Mouse (Mus musculus) megakaryocyte, adult 5-6 weeks (primary cell): ENCODE measurements around the gene Serpina3a. TPM values are rescaled to one million over a fixed set of nuclear protein-coding genes. Genes with fewer than 3 reads are reported as not detected.

Experiments
- ATAC-seq: 2 replicates; pipeline ENCODE4 v1.8.0; 2016; ENCODE audit warnings: mild to moderate bottlenecking, inconsistent platforms; ENCODE audit not compliant: poor library complexity, severe bottlenecking
- total RNA-seq, 2 experiments: library from RNA; stranded (forward) in 1 of 2; stranded (reverse) in 1 of 2; fragments of 153-499, 151-499 nt in 1 of 2; fragments of 221-1000, 200-1000 nt in 1 of 2; gene quantifications; 2 replicates each; pipeline versions ENCODE4 v1.2.3 to v1.2.4; 2015 to 2017

Serpina3a gene
- total RNA-seq, 2 experiments from 2014 or later, result not detected

- ATAC-seq, result no peak
These were observed 29.0 kb downstream of the Serpina3a start for GRCm38 (mm10) chr12:104141506-104141905.

- no peak for ATAC-seq
These were observed 29.9 kb downstream of the Serpina3a start for GRCm38 (mm10) chr12:104142427-104142826.

GRCm38 (mm10) chr12:104143286-104143685 is 30.8 kb downstream of the Serpina3a start:
- no peak for ATAC-seq

GRCm38 (mm10) chr12:104145571-104145970 is 33.0 kb downstream of the Serpina3a start:
- no peak for ATAC-seq

GRCm38 (mm10) chr12:104151989-104152388 is 39.5 kb downstream of the Serpina3a start:
- ATAC-seq, result no peak

GRCm38 (mm10) chr12:104153041-104153645 is 40.6 kb downstream of the Serpina3a start:
- ATAC-seq, result no peak

GRCm38 (mm10) chr12:104153656-104154055 is 41.1 kb downstream of the Serpina3a start, which contains the start of gene Serpina3c:
Serpina3c (minus strand) TSS chr12:104153870.
- ATAC-seq, result no peak

Other genes with a start within 250 kb of the Serpina3a start
- not detected in 2 replicates for gene Serpina1a, start 249.2 kb upstream of the Serpina3a start, total RNA-seq (2015)
- not detected in 2 replicates for gene Serpina1a, start 249.2 kb upstream of the Serpina3a start, total RNA-seq (2017)
- not detected in 2 replicates for gene Serpina1c, start 207.8 kb upstream of the Serpina3a start, total RNA-seq (2015)
- gene Serpina1c, start 207.8 kb upstream of the Serpina3a start, total RNA-seq (2017), result not detected in 2 replicates
- not detected in 2 replicates for gene Serpina1e, start 153.7 kb upstream of the Serpina3a start, total RNA-seq (2015)
- gene Serpina1e, start 153.7 kb upstream of the Serpina3a start, total RNA-seq (2017), result not detected in 2 replicates
- gene Serpina11, start 122.8 kb upstream of the Serpina3a start, total RNA-seq (2015), result 0.22 and 0.34 TPM in 2 replicates
- 0.77 and 1.3 TPM in 2 replicates for gene Serpina11, start 122.8 kb upstream of the Serpina3a start, total RNA-seq (2017)
- not detected in 2 replicates for gene Serpina9, start 99.0 kb upstream of the Serpina3a start, total RNA-seq (2015)
- gene Serpina9, start 99.0 kb upstream of the Serpina3a start, total RNA-seq (2017), result not detected in 2 replicates
- gene Serpina12, start 68.3 kb upstream of the Serpina3a start, total RNA-seq (2015), result 0.05 and 0.07 TPM in 2 replicates
- gene Serpina12, start 68.3 kb upstream of the Serpina3a start, total RNA-seq (2017), result not detected in 2 replicates
- gene Serpina5, start 11.6 kb upstream of the Serpina3a start, total RNA-seq (2015), result not detected in 2 replicates
- not detected in 2 replicates for gene Serpina5, start 11.6 kb upstream of the Serpina3a start, total RNA-seq (2017)
- not detected in 2 replicates for gene Serpina3b, start 15.3 kb downstream of the Serpina3a start, total RNA-seq (2015)
- not detected in 2 replicates for gene Serpina3b, start 15.3 kb downstream of the Serpina3a start, total RNA-seq (2017)
- gene Serpina3c, start 41.1 kb downstream of the Serpina3a start, total RNA-seq (2015), result 0.40 TPM in 1 of 2 replicates, not detected in the other
- 0.45 TPM in 1 of 2 replicates, not detected in the other for gene Serpina3c, start 41.1 kb downstream of the Serpina3a start, total RNA-seq (2017)
- gene Serpina3f, start 101.8 kb downstream of the Serpina3a start, total RNA-seq (2015), result 1.2 and 1.5 TPM in 2 replicates
- 0.59 and 0.81 TPM in 2 replicates for gene Serpina3f, start 101.8 kb downstream of the Serpina3a start, total RNA-seq (2017)
- 4.2 and 4.7 TPM in 2 replicates for gene Serpina3g, start 123.5 kb downstream of the Serpina3a start, total RNA-seq (2015)
- gene Serpina3g, start 123.5 kb downstream of the Serpina3a start, total RNA-seq (2017), result 4.9 and 9.7 TPM in 2 replicates
- gene Serpina3i, start 150.4 kb downstream of the Serpina3a start, total RNA-seq (2015), result not detected in 2 replicates
- gene Serpina3i, start 150.4 kb downstream of the Serpina3a start, total RNA-seq (2017), result not detected in 2 replicates
- not detected in 2 replicates for gene Serpina3j, start 201.8 kb downstream of the Serpina3a start, total RNA-seq (2015)
- not detected in 2 replicates for gene Serpina3j, start 201.8 kb downstream of the Serpina3a start, total RNA-seq (2017)
- gene Serpina3k, start 225.8 kb downstream of the Serpina3a start, total RNA-seq (2015), result not detected in 2 replicates
- gene Serpina3k, start 225.8 kb downstream of the Serpina3a start, total RNA-seq (2017), result not detected in 2 replicates
- gene Serpina3m, start 225.8 kb downstream of the Serpina3a start, total RNA-seq (2015), result not detected in 2 replicates
- gene Serpina3m, start 225.8 kb downstream of the Serpina3a start, total RNA-seq (2017), result not detected in 2 replicates